Mouse (Mus musculus) left cerebral cortex, adult 2 months (tissue): ENCODE results near the gene Myadm. TPM values are rescaled to one million over a fixed set of nuclear protein-coding genes. Genes with fewer than 3 reads are reported as not detected.

Experiments used
- DNase-seq, 2 experiments: peaks; one replicate each; pipeline ENCODE4 v3.0.0; 2021 to 2022; ENCODE audit warnings: low spot score in 2 of 2, mixed read lengths in 1 of 2; ENCODE audit errors: extremely low spot score in 1 of 2
- H3K27ac ChIP-seq: fragments of 200-600 bp; 2 replicates; pipeline ENCODE4 v1.8.1; 2022
- H3K4me3 ChIP-seq: fragments of 200-600 bp; 2 replicates; pipeline ENCODE4 v1.8.1; 2022
- CTCF ChIP-seq: fragments of 200-600 bp; IDR thresholded peaks from 2 replicates; pipeline ENCODE4 v1.8.1; 2022; ENCODE audit warnings: antibody characterized with exemption, mild to moderate bottlenecking, moderate library complexity
- intact Hi-C: fragments of 180-260 bp; cut with DNase I; formaldehyde crosslinking; loops from one replicate; pipeline ENCODE4 v1.15.1; 2025
- total RNA-seq, 2 experiments: library from RNA; stranded (reverse); gene quantifications; 2 replicates each; pipeline ENCODE4 v1.2.3; 2021

The Myadm gene
- total RNA-seq, 2 experiments from 2014 or later = 61.9 to 62.1 TPM

DNA sequence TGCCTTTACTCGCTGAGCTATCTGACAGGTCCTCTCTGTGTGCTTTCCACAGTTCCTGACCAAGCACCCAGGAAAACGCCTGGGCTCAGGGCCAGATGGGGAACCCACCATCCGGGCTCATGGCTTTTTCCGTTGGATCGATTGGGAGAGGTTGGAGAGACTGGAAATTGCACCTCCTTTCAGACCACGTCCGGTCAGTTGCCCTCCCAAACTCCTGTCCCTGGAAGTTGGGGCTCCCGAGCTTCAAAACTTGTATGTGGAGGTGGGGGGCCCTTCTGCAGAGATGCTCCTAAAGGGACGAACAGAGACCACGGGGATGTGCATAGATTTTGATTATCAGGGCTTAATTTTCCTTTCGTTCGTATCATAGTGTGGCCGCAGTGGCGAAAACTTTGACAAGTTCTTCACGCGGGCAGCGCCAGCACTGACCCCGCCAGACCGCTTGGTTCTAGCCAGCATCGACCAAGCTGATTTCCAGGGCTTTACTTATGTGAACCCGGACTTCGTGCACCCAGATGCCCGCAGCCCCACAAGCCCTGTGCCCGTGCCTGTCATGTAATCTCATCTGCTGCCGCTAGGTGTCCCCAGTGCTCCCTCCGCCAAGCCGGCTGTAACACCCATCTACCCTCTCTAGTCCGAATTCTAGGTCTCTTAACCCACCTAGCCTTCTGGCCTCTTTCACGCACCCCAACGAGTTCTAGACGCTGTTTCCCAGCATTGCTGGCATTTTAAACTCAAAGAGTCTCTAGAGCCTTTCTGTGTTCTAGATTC lies 41.1 kb downstream of the Myadm start:
- Histone ChIP-seq H3K27ac (no peak overlapping the region), H3K4me3 (no peak overlapping the region)
- TF ChIP-seq CTCF = peak; percentile 97
- DNase-seq = peak; percentile 83 to 91
- intact Hi-C loops = loop anchor here (1.0 to 5.0 kb wide), 3 partner anchors 47 to 118 kb away; partner anchors contain the start of gene Cacng8

- Histone ChIP-seq H3K27ac (peak overlapping the region; percentile 84), H3K4me3 (peak overlapping the region; percentile 83)
- intact Hi-C loops = loop anchor here (5.0 kb wide), 2 partner anchors 46 to 61 kb away; partner anchors contain the start of gene Cacng8
- DNase-seq = no peak
- no peak for TF ChIP-seq CTCF
Measured at GRCm38 (mm10) chr7:3331171-3331570, 42.3 kb downstream of the Myadm start.

DNA sequence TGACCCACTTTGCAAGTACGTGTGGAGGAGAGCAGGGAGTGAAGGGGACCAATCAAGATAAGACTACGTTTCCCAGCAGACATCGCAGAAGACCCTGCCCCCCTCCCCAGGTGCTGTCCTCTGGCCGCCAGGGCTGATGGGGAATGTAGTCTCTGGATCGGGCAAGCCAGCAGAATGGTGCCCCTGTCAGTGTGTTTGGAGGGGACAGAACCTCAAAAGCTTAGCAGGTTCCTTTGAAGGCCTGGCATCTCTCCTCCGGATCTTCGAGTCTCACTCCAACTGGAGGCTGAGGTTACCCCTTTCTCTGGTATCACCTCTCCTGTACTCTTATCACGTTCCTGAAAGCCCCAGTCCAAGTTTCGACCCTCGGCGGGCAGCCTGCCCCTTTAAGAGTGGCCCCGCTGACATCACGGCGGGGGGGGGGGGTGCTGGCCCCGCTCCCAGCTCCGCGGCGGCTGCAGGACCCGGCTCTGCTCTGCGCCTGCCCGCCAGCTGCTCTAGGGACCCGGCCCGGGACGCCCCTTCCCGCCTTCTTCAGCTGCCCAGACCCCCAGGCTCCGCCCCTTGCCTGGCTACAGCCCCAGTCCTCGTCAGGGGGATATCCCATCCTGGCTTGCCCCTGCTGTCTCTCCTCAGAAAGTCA lies 42.8 kb downstream of the Myadm start:
- TF ChIP-seq CTCF = no peak; the same call in 1 of the 2 replicates
- intact Hi-C loops = loop anchor here (5.0 kb wide), 2 partner anchors 46 to 61 kb away; partner anchors contain the start of gene Cacng8
- Histone ChIP-seq H3K27ac (peak overlapping the region; percentile 84), H3K4me3 (peak overlapping the region; percentile 83)
- peak; percentile 82 to 85 for DNase-seq

- no peak for DNase-seq
- peak overlapping the region; percentile 83 for H3K4me3 ChIP-seq
- intact Hi-C loops = loop anchor here (5.0 kb wide), 2 partner anchors 45 to 60 kb away; partner anchors contain the start of gene Cacng8
Measured at GRCm38 (mm10) chr7:3332224-3332615, 43.3 kb downstream of the Myadm start.

DNA sequence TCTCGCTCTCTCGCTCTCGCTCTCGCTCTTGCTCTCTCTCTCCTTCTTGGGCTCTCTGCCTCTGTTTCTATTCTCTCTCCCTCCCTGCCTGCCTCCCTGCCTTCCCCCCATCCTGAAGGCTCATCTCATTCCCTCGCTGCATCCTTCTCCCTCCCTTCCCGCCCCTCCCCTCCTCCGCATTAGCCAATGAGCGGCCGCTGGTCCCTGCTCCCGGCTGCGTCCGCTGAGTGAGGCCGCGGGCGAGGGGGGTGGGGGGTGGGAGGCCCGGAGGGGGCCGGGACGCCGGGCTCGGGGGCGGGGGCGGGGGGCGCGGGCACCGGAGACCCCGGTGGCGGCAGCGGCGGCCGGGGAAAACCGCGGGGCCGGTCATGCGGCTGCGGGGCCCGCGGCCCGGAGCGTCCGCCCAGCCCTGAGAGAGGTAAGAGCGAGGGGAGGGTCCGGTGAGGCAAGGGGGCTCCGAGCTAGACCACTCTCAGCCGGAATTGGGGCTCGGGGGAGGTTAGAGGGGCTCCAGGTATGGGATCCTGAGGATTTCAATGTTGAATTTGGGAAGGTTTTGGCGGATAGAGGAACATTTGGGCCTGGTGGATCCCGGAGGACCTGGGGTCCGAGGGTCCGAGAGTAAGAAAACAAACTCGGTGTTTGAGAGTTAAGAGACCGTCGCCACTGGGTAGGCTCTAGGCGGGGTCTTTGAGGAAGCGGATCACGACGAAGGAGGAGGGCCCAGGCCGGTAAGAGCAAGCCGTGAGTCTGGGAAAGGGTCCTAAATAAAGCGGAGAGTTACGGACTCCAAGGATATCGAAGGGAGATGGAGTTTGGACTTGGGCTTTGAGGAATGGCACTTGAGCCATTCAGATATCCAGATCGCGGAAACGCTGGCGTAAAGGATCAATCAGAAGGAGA lies 44.0 kb downstream of the Myadm start, which contains the start of gene Cacng7:
Gene Cacng7 (plus strand): TSS at position 337 of the 903 bp plus-strand sequence.
- Histone ChIP-seq H3K27ac (peak within 1 kb of the TSS; percentile 84), H3K4me3 (peak within 1 kb of the TSS; percentile 83)
- intact Hi-C loops = loop anchor here (5.0 kb wide), 2 partner anchors 44 to 59 kb away; partner anchors contain the start of gene Cacng8
- peak; percentile 59 to 63 for DNase-seq
- TF ChIP-seq CTCF = no peak

More at GRCm38 (mm10) chr7:3332224-3332615, 43.3 kb downstream of the Myadm start:
- no peak for TF ChIP-seq CTCF
- peak overlapping the region; percentile 84 for H3K27ac ChIP-seq

DNA sequence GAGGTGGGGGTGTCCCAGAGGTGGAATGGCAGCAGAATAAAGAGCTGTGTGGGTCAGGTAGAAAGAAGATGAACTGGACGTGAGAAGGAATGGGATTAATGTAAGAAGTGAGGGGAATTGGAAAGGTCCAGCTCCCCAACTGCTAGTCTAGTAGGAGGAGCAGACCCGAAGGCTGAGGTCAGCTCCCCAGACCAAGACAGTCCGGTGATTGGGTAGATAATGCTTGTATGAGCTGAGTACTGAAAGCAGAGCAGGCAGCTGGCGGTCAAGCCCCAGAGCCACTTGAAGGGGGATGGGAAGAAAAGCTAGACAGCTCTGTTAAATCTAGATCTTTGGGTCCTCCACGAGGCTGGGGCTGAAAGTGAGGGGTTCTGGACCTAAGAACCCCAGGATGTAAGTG lies 44.7 kb downstream of the Myadm start:
- H3K4me3 ChIP-seq = peak overlapping the region; percentile 83
- TF ChIP-seq CTCF = no peak
- peak overlapping the region; percentile 77; the same call in 1 of the 2 replicates for H3K27ac ChIP-seq
- intact Hi-C loops = loop anchor here (5.0 kb wide), 2 partner anchors 44 to 59 kb away; partner anchors contain the start of gene Cacng8
- no peak for DNase-seq

DNA sequence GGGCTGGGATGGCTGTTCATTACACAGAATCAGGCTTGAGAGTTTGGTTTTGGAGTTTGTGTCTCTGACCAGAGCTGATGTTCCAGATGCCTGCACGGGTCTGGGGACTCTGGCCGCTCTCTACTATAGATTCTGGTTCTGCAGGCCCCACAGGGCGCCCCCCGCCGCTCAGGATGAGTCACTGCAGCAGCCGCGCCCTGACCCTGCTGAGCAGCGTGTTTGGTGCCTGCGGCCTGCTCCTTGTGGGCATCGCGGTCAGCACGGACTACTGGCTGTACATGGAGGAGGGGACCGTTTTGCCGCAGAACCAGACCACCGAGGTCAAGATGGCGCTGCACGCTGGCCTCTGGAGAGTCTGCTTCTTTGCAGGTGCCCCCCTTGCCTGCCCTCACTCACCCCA lies 47.5 kb downstream of the Myadm start:
- DNase-seq = no peak
- intact Hi-C loops = no loop called here
- no peak overlapping the region for H3K4me3 ChIP-seq
- H3K27ac ChIP-seq = no peak overlapping the region
- peak; percentile 9 for TF ChIP-seq CTCF

- H3K27ac ChIP-seq = no peak overlapping the region
- intact Hi-C loops = no loop called here
- DNase-seq = no peak
- TF ChIP-seq CTCF = no peak
- no peak overlapping the region for H3K4me3 ChIP-seq
Measured at GRCm38 (mm10) chr7:3338286-3338935, 49.5 kb downstream of the Myadm start.

DNA sequence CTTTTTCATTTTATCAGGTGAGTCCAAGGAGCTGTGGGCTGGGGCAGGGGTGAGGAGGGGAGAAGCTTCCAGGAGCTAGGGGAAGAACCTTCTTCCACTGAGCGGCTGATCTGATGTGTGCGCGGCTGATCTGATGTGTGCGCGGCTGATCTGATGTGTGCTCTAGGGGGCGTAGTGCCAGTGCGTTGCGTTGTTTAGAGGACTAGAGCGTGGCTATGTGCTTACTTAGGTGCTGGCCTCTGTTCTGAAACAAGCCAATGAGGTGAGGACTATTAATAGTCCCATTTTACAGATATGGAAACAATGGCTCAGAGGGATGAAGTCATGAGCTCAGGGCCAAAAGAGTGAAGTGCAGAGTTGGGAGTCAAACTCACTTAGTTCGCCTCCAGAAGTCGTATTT lies 50.1 kb downstream of the Myadm start:
- H3K4me3 ChIP-seq = no peak overlapping the region
- no peak overlapping the region for H3K27ac ChIP-seq
- DNase-seq = no peak
- intact Hi-C loops = no loop called here
- no peak for TF ChIP-seq CTCF

DNA sequence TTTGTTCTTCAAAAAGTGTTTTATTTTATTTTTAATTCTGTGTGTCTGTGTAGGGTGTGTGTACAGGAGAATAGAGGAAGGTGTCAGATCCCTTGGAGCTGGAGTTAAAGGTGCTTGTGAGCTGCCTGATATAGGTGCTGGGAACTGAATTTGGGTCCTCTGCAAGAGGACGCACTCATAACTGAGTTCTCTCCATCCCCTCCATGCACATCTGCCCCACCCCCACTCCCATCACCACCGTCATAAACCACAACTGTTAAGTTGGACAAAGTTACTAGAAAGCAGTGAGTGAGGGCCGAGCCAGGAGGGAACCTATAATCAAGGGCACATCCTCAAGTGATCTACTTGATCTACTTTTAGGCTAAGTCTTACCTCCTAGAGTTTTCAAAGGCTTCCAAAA lies 55.0 kb downstream of the Myadm start:
- Histone ChIP-seq H3K27ac (no peak overlapping the region), H3K4me3 (no peak overlapping the region)
- intact Hi-C loops = no loop called here
- TF ChIP-seq CTCF = no peak
- DNase-seq = no peak

GRCm38 (mm10) chr7:3345301-3345700 lies 56.4 kb downstream of the Myadm start:
- no peak for TF ChIP-seq CTCF
- intact Hi-C loops = no loop called here

More at GRCm38 (mm10) chr7:3345301-3345700, 56.4 kb downstream of the Myadm start:
- DNase-seq = no peak
- H3K27ac ChIP-seq = no peak overlapping the region
- H3K4me3 ChIP-seq = no peak overlapping the region
